Mouse (Mus musculus): ENCODE data around the gene Plekha8. TPM values are rescaled to one million over a fixed set of nuclear protein-coding genes. Genes with fewer than 3 reads are reported as not detected.

Plekha8 gene
- polyA plus RNA-seq, 2 experiments: 1.7 to 2.6 TPM

GRCm38 (mm10) chr6:54669868-54670267 is 75.0 kb downstream of the Plekha8 start:
- WGBS (ENCODE audit: insufficient replicate concordance): 67% methylated on average over 6 of the region's 6 CpGs
- Histone ChIP-seq H3K9ac (replicated peaks) (no peak overlapping the region), H3K4me1 (replicated peaks; ENCODE audit: control insufficient read depth in 2 of 2, insufficient read depth in 2 of 2, low read length in 1 of 2) (no peaks in the 10 kb centered on the region), H3K4me3 (ENCODE audit: insufficient read depth in 1 of 2, low read depth in 2 of 2, low read length in 2 of 2) (no peak overlapping the region), H3K27me3 (ENCODE audit: control insufficient read depth, insufficient read depth, low read length) (no peaks in the 10 kb centered on the region), H3K9me3 (ENCODE audit: control insufficient read depth, low read length) (no peaks in the 10 kb centered on the region), H3K4me2 (ENCODE audit: low read depth) (no peak overlapping the region), H3K36me3 (replicated peaks; ENCODE audit: control insufficient read depth, insufficient read depth, low read depth) (no peaks in the 10 kb centered on the region), H3K27ac (no peak overlapping the region)
- no peak for TF ChIP-seq EP300 (IDR thresholded peaks at IDR 0.05; ENCODE audit: low read depth)
- TF ChIP-seq CTCF (IDR thresholded peaks at IDR 0.05; ENCODE audit: low read depth): no peak
- DNase-seq (ENCODE audit: low read depth in 3 of 3, low spot score in 3 of 3) (no peak), ATAC-seq (ENCODE audit: insufficient read depth) (no peak)

GRCm38 (mm10) chr6:54672901-54673300 is 78.0 kb downstream of the Plekha8 start:
- no peak overlapping the region for H3K27ac ChIP-seq
- no peak for DNase-seq (ENCODE audit: low read depth in 3 of 3, low spot score in 3 of 3)
- H3K4me3 ChIP-seq (ENCODE audit: insufficient read depth in 1 of 2, low read depth in 2 of 2, low read length in 2 of 2): no peak overlapping the region
- no peaks in the 10 kb centered on the region for H3K27me3 ChIP-seq (ENCODE audit: control insufficient read depth, insufficient read depth, low read length)
- no peak for ATAC-seq (ENCODE audit: insufficient read depth)
- H3K9me3 ChIP-seq (ENCODE audit: control insufficient read depth, low read length): no peaks in the 10 kb centered on the region
- TF ChIP-seq CTCF (IDR thresholded peaks at IDR 0.05; ENCODE audit: low read depth) (no peak), EP300 (IDR thresholded peaks at IDR 0.05; ENCODE audit: low read depth) (no peak)
- H3K4me1 ChIP-seq (replicated peaks; ENCODE audit: control insufficient read depth in 2 of 2, insufficient read depth in 2 of 2, low read length in 1 of 2): no peaks in the 10 kb centered on the region
- 42% methylated on average over 5 of the region's 5 CpGs for WGBS (ENCODE audit: insufficient replicate concordance)
- H3K36me3 ChIP-seq (replicated peaks; ENCODE audit: control insufficient read depth, insufficient read depth, low read depth): no peaks in the 10 kb centered on the region
- H3K9ac ChIP-seq (replicated peaks): no peak overlapping the region
- H3K4me2 ChIP-seq (ENCODE audit: low read depth): no peak overlapping the region

GRCm38 (mm10) chr6:54679686-54680085 is 84.8 kb downstream of the Plekha8 start:
- ATAC-seq (ENCODE audit: insufficient read depth) (no peak), DNase-seq (ENCODE audit: low read depth in 3 of 3, low spot score in 3 of 3) (peak in 1 of 3 experiments; percentile 37)
- Histone ChIP-seq H3K27me3 (ENCODE audit: control insufficient read depth, insufficient read depth, low read length) (peaks cover 12% of the 10 kb centered on the region), H3K4me1 (replicated peaks; ENCODE audit: control insufficient read depth in 2 of 2, insufficient read depth in 2 of 2, low read length in 1 of 2) (peaks cover 4 to 12% of the 10 kb centered on the region in 2 experiments; a peak in 3 of 4 replicates), H3K9ac (replicated peaks) (no peak overlapping the region), H3K27ac (no peak overlapping the region), H3K9me3 (ENCODE audit: control insufficient read depth, low read length) (no peaks in the 10 kb centered on the region), H3K36me3 (replicated peaks; ENCODE audit: control insufficient read depth, insufficient read depth, low read depth) (no peaks in the 10 kb centered on the region), H3K4me2 (ENCODE audit: low read depth) (no peak overlapping the region; the same call in 1 of the 2 replicates), H3K4me3 (ENCODE audit: insufficient read depth in 1 of 2, low read depth in 2 of 2, low read length in 2 of 2) (no peak overlapping the region)
- WGBS (ENCODE audit: insufficient replicate concordance): 34% methylated on average over 5 of the region's 5 CpGs
- no peak for TF ChIP-seq CTCF (IDR thresholded peaks at IDR 0.05; ENCODE audit: low read depth)
- TF ChIP-seq EP300 (IDR thresholded peaks at IDR 0.05; ENCODE audit: low read depth): peak; percentile 44; the same call in 1 of the 2 replicates

- Histone ChIP-seq H3K27me3 (ENCODE audit: control insufficient read depth, insufficient read depth, low read length) (peaks cover 12% of the 10 kb centered on the region), H3K9ac (replicated peaks) (peak within 1 kb of the TSS; percentile 63), H3K4me1 (replicated peaks; ENCODE audit: control insufficient read depth in 2 of 2, insufficient read depth in 2 of 2, low read length in 1 of 2) (peaks cover 4 to 12% of the 10 kb centered on the region in 2 experiments; a peak in 3 of 4 replicates), H3K27ac (peak within 1 kb of the TSS; percentile 19), H3K9me3 (ENCODE audit: control insufficient read depth, low read length) (no peaks in the 10 kb centered on the region), H3K36me3 (replicated peaks; ENCODE audit: control insufficient read depth, insufficient read depth, low read depth) (no peaks in the 10 kb centered on the region), H3K4me2 (ENCODE audit: low read depth) (peak within 1 kb of the TSS; percentile 99), H3K4me3 (ENCODE audit: insufficient read depth in 1 of 2, low read depth in 2 of 2, low read length in 2 of 2) (peak within 1 kb of the TSS; percentile 79)
- ATAC-seq (ENCODE audit: insufficient read depth) (peak; percentile 96), DNase-seq (ENCODE audit: low read depth in 3 of 3, low spot score in 3 of 3) (peak; percentile 79 to 84 (median 82))
- WGBS (ENCODE audit: insufficient replicate concordance): 4% methylated on average over 48 of the region's 48 CpGs
- no peak for TF ChIP-seq EP300 (IDR thresholded peaks at IDR 0.05; ENCODE audit: low read depth)
- no peak for TF ChIP-seq CTCF (IDR thresholded peaks at IDR 0.05; ENCODE audit: low read depth)
Measured at GRCm38 (mm10) chr6:54680891-54681745, 86.2 kb downstream of the Plekha8 start, which contains the start of gene Mturn. Gene Mturn (plus strand): TSS chr6:54681624.

- Histone ChIP-seq H3K4me3 (ENCODE audit: insufficient read depth in 1 of 2, low read depth in 2 of 2, low read length in 2 of 2) (peak overlapping the region; percentile 73 to 79), H3K4me2 (ENCODE audit: low read depth) (peak overlapping the region; percentile 99), H3K36me3 (replicated peaks; ENCODE audit: control insufficient read depth, insufficient read depth, low read depth) (no peaks in the 10 kb centered on the region), H3K9me3 (ENCODE audit: control insufficient read depth, low read length) (no peaks in the 10 kb centered on the region), H3K27ac (no peak overlapping the region), H3K27me3 (ENCODE audit: control insufficient read depth, insufficient read depth, low read length) (peaks cover 12% of the 10 kb centered on the region), H3K4me1 (replicated peaks; ENCODE audit: control insufficient read depth in 2 of 2, insufficient read depth in 2 of 2, low read length in 1 of 2) (peaks cover 4 to 12% of the 10 kb centered on the region in 2 experiments; a peak in 3 of 4 replicates), H3K9ac (replicated peaks) (peak overlapping the region; percentile 63)
- ATAC-seq (ENCODE audit: insufficient read depth): peak; percentile 56
- TF ChIP-seq EP300 (IDR thresholded peaks at IDR 0.05; ENCODE audit: low read depth) (no peak), CTCF (IDR thresholded peaks at IDR 0.05; ENCODE audit: low read depth) (no peak)
- DNase-seq (ENCODE audit: low read depth in 3 of 3, low spot score in 3 of 3): no peak
- WGBS (ENCODE audit: insufficient replicate concordance): under 1% methylated on average over 61 of the region's 61 CpGs
Measured at GRCm38 (mm10) chr6:54681746-54682428, 87.0 kb downstream of the Plekha8 start.

All from liver, embryonic 14.5 days (tissue).